Mouse (Mus musculus) intestine, embryonic 16.5 days (tissue): ENCODE results near the gene Zfp850. TPM values are rescaled to one million over a fixed set of nuclear protein-coding genes. Genes with fewer than 3 reads are reported as not detected.
A peak's percentile ranks its signal among the peaks of the same experiment; 100 is the strongest.

Experiments used
- ATAC-seq: fragments of 200-750 bp; cut with Nextera tagmentation; 2 replicates; pipeline ENCODE4 v1.8.0; 2017; ENCODE audit warnings: moderate TSS enrichment, moderate library complexity
- H3K27ac ChIP-seq: fragments of 300-500 bp; sonication (generic); 2 replicates; pipeline ENCODE4 v1.5.1; 2014; ENCODE audit warnings: mild to moderate bottlenecking, low read length
- H3K27me3 ChIP-seq: fragments of 300-500 bp; sonication (generic); replicated peaks from 2 replicates; pipeline ENCODE4 v1.6.1; 2014; ENCODE audit warnings: low read length, control low read depth, mixed read lengths; ENCODE audit not compliant: control insufficient read depth, insufficient read depth
- H3K36me3 ChIP-seq: fragments of 300-500 bp; sonication (generic); 2 replicates; pipeline ENCODE4 v1.6.1; 2014; ENCODE audit warnings: low read length, control low read depth; ENCODE audit not compliant: control insufficient read depth, insufficient read depth
- H3K4me1 ChIP-seq: fragments of 300-500 bp; sonication (generic); 2 replicates; pipeline ENCODE4 v1.6.1; 2014; ENCODE audit warnings: low read length, control low read depth, mixed read lengths; ENCODE audit not compliant: control insufficient read depth, insufficient read depth
- H3K4me2 ChIP-seq: fragments of 300-500 bp; sonication (generic); 2 replicates; pipeline ENCODE4 v1.6.1; 2014; ENCODE audit warnings: low read depth, low read length, control low read depth
- H3K4me3 ChIP-seq: fragments of 300-500 bp; sonication (generic); 2 replicates; pipeline ENCODE4 v1.5.1; 2014; ENCODE audit warnings: mild to moderate bottlenecking, low read length
- H3K9ac ChIP-seq: fragments of 300-500 bp; sonication (generic); 2 replicates; pipeline ENCODE4 v1.6.1; 2014; ENCODE audit warnings: low read depth, low read length
- H3K9me3 ChIP-seq: fragments of 300-500 bp; sonication (generic); 2 replicates; pipeline ENCODE4 v1.6.1; 2016; ENCODE audit warnings: low read length, control low read depth; ENCODE audit not compliant: control insufficient read depth
- WGBS: fragments of 180-500 bp; shearing (Covaris S2); extraction: QIAGEN DNeasy Blood & Tissue Kit; methylation state at CpG from one replicate; pipeline ENCODE4 v1.1.7; 2014; 5-methylcytosine and 5-hydroxymethylcytosine counted together
- polyA plus RNA-seq: library from polyadenylated mRNA; unstranded; fragments of >200 nt; fragmentation: Nextera tagmentation; extraction: Ambion mirVana; gene quantifications from 2 replicates; pipeline ENCODE4 v1.2.1, GENCODE M21; 2015

Gene Zfp850
- 2.5 and 2.9 TPM in 2 replicates for polyA plus RNA-seq

GRCm38 (mm10) chr7:28013549-28014444, at the start of gene Zfp850:
Zfp850 (minus strand) TSS chr7:28014115.
- Histone ChIP-seq H3K36me3 (peaks cover 2% of the 10 kb centered on the region; the same call in 1 of the 2 replicates), H3K9ac (peak within 1 kb of the TSS; percentile 76), H3K27me3 (no peaks in the 10 kb centered on the region), H3K4me3 (peak within 1 kb of the TSS; percentile 64), H3K27ac (no peak within 1 kb of the TSS), H3K4me2 (peak within 1 kb of the TSS; percentile 78), H3K9me3 (no peaks in the 10 kb centered on the region), H3K4me1 (0 out of 2 replicates have a peak, but pooled peaks cover 2% of the 10 kb centered on the region)
- ATAC-seq: peak; percentile 99
- WGBS: under 1% methylated on average over 47 of the region's 47 CpGs

GRCm38 (mm10) chr7:28059972-28060371, 46.1 kb upstream of the Zfp850 start:
- Histone ChIP-seq H3K4me1 (peaks cover 2% of the 10 kb centered on the region; the same call in 1 of the 2 replicates), H3K27ac (no peak overlapping the region), H3K27me3 (no peaks in the 10 kb centered on the region), H3K9ac (no peak overlapping the region), H3K4me3 (no peak overlapping the region), H3K9me3 (no peaks in the 10 kb centered on the region), H3K4me2 (no peak overlapping the region), H3K36me3 (no peaks in the 10 kb centered on the region)
- WGBS: 96% methylated on average over 1 of the region's 1 CpGs
- ATAC-seq: no peak

- ATAC-seq: no peak
- H3K9ac ChIP-seq: no peak overlapping the region
- H3K27me3 ChIP-seq: no peaks in the 10 kb centered on the region
- no peak overlapping the region for H3K4me3 ChIP-seq
- WGBS: 74% methylated on average over 6 of the region's 6 CpGs
- H3K36me3 ChIP-seq: 0 out of 2 replicates have a peak, but pooled peaks cover 2% of the 10 kb centered on the region
- H3K4me2 ChIP-seq: no peak overlapping the region
- H3K4me1 ChIP-seq: peaks cover 7% of the 10 kb centered on the region
- H3K27ac ChIP-seq: no peak overlapping the region; the same call in 1 of the 2 replicates
- H3K9me3 ChIP-seq: no peaks in the 10 kb centered on the region
Measured at GRCm38 (mm10) chr7:28053046-28053930, 39.4 kb upstream of the Zfp850 start.

GRCm38 (mm10) chr7:28050584-28050983, 36.7 kb upstream of the Zfp850 start:
- Histone ChIP-seq H3K36me3 (peaks cover 9% of the 10 kb centered on the region; the same call in 1 of the 2 replicates), H3K9me3 (no peaks in the 10 kb centered on the region), H3K27ac (no peak overlapping the region), H3K4me2 (peak overlapping the region; percentile 34; the same call in 1 of the 2 replicates), H3K9ac (peak overlapping the region; percentile 46; the same call in 1 of the 2 replicates), H3K27me3 (no peaks in the 10 kb centered on the region), H3K4me3 (no peak overlapping the region), H3K4me1 (peaks cover 7% of the 10 kb centered on the region)
- WGBS: 56% methylated on average over 17 of the region's 17 CpGs
- no peak for ATAC-seq

- H3K27ac ChIP-seq: no peak within 1 kb of the TSS
- ATAC-seq: peak; percentile 98
- no peaks in the 10 kb centered on the region for H3K27me3 ChIP-seq
- H3K4me3 ChIP-seq: peak within 1 kb of the TSS; percentile 84
- peak within 1 kb of the TSS; percentile 74 for H3K4me2 ChIP-seq
- no peaks in the 10 kb centered on the region for H3K9me3 ChIP-seq
- WGBS: under 1% methylated on average over 52 of the region's 52 CpGs
- peaks cover 7% of the 10 kb centered on the region for H3K4me1 ChIP-seq
- H3K36me3 ChIP-seq: peaks cover 9% of the 10 kb centered on the region
- peak within 1 kb of the TSS; percentile 80 for H3K9ac ChIP-seq
Measured at GRCm38 (mm10) chr7:28049476-28050409, 35.8 kb upstream of the Zfp850 start, which contains the start of gene Psmc4. Psmc4 (minus strand) TSS chr7:28050101.

- ATAC-seq: no peak
- Histone ChIP-seq H3K9ac (no peak overlapping the region), H3K4me1 (peaks cover 5% of the 10 kb centered on the region), H3K4me3 (no peak overlapping the region), H3K9me3 (no peaks in the 10 kb centered on the region), H3K36me3 (peaks cover 16% of the 10 kb centered on the region), H3K4me2 (no peak overlapping the region), H3K27me3 (no peaks in the 10 kb centered on the region), H3K27ac (no peak overlapping the region)
- WGBS: 95% methylated on average over 4 of the region's 4 CpGs
Measured at GRCm38 (mm10) chr7:28044524-28044923, 30.6 kb upstream of the Zfp850 start.

GRCm38 (mm10) chr7:28014445-28014810, 513 bp upstream of the Zfp850 start:
- Histone ChIP-seq H3K4me1 (0 out of 2 replicates have a peak, but pooled peaks cover 2% of the 10 kb centered on the region), H3K4me2 (peak overlapping the region; percentile 78), H3K27ac (no peak overlapping the region), H3K9me3 (no peaks in the 10 kb centered on the region), H3K27me3 (no peaks in the 10 kb centered on the region), H3K36me3 (peaks cover 2% of the 10 kb centered on the region; the same call in 1 of the 2 replicates), H3K4me3 (peak overlapping the region; percentile 64), H3K9ac (peak overlapping the region; percentile 76)
- WGBS: 21% methylated on average over 7 of the region's 7 CpGs
- ATAC-seq: peak; percentile 42

- no peak for ATAC-seq
- H3K9me3 ChIP-seq: no peaks in the 10 kb centered on the region
- H3K4me2 ChIP-seq: no peak overlapping the region
- no peak overlapping the region for H3K4me3 ChIP-seq
- H3K27me3 ChIP-seq: no peaks in the 10 kb centered on the region
- 0 out of 2 replicates have a peak, but pooled peaks cover 2% of the 10 kb centered on the region for H3K4me1 ChIP-seq
- no peak overlapping the region for H3K27ac ChIP-seq
- WGBS: 93% methylated on average over 3 of the region's 3 CpGs
- peaks cover 2% of the 10 kb centered on the region; the same call in 1 of the 2 replicates for H3K36me3 ChIP-seq
- H3K9ac ChIP-seq: no peak overlapping the region
Measured at GRCm38 (mm10) chr7:28010271-28010670, 3.6 kb downstream of the Zfp850 start.
